Comparison of ENCODE assay signal across 11 mouse cellular contexts in the genomic region with DNA sequence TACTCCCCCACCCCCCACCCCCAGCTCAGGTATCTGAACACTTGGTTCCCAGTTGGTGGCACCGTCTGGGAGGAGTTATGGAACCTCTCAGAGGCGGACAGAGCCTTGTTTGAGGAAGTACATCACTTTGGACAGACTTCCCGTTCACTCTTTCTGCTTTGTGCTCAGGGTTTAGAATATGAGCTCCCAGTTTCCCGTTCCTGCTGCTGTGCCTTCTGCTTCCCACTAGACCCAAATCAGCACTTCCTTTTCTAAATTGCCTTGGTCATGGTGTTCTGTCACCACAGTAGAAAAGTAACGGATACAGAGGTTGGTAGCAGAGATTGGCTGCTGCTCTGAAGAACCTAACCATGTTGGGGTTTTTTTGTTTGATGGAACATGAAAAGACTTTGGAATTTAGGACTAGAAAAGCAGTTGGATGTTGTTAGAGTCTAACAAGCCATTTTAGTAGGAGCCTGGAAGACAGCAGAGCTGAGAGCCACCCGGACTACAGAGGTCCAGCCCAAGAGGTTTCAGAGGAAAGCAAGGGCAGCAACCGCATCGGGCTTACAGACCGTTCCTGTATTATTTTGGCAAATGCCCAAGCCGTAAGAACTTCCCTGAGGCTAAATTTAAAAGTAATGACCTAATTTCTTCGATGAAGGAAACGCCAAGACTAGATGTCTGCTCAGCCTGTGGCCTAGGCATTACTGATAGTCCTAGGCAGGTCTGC.
A peak's percentile ranks its signal among the peaks of the same experiment; 100 is the strongest.
DNase-seq lines count a peak whose midpoint lies in the region; ATAC-seq and TF ChIP-seq lines count a peak whose summit lies in the region.
"Had no signal": no experiment of that assay in that cellular context is flagged by ENCODE, and none has a peak within 500 bp of the region (broad histone marks: within the 10 kb centered on the region; RNA-seq: fewer than 3 reads in every experiment).

No protein-coding gene starts in this region.

- H3K27ac ChIP-seq in embryonic facial prominence, embryonic 13.5 days, result peak overlapping the region; percentile 34
- no peak overlapping the region for H3K27ac ChIP-seq in embryonic facial prominence, embryonic 10.5 days (replicated peaks)
- H3K27ac ChIP-seq in kidney, embryonic 15.5 days, result peak overlapping the region; percentile 45; the same call in 1 of the 2 replicates
- H3K27ac ChIP-seq in kidney, embryonic 16.5 days (ENCODE audit: low read length), result no peak overlapping the region
- H3K27ac ChIP-seq in stomach, embryonic 15.5 days, result peak overlapping the region; percentile 31; the same call in 1 of the 2 replicates
- no peak overlapping the region; the same call in 1 of the 2 replicates for H3K27ac ChIP-seq in stomach, postnatal 0 days (replicated peaks)
- peak overlapping the region; percentile 61 for H3K27ac ChIP-seq in stomach, embryonic 16.5 days (ENCODE audit: low read length)
- H3K27ac ChIP-seq: midbrain, embryonic 12.5 days had no signal

- TF ChIP-seq CTCF in stomach, postnatal 0 days (IDR thresholded peaks at IDR 0.05; ENCODE audit: low read depth), result no peak

- WGBS in embryonic facial prominence, embryonic 13.5 days, result 40% methylated on average over 12 of the region's 12 CpGs
- WGBS in embryonic facial prominence, embryonic 10.5 days, result 73% methylated on average over 12 of the region's 12 CpGs
- WGBS in kidney, embryonic 15.5 days, result 45% methylated on average over 12 of the region's 12 CpGs
- WGBS in kidney, embryonic 16.5 days, result 50% methylated on average over 12 of the region's 12 CpGs
- 57% methylated on average over 12 of the region's 12 CpGs for WGBS in stomach, embryonic 15.5 days
- 54% methylated on average over 12 of the region's 12 CpGs for WGBS in stomach, postnatal 0 days
- WGBS in stomach, embryonic 16.5 days, result 54% methylated on average over 12 of the region's 12 CpGs

- ATAC-seq in embryonic facial prominence, embryonic 13.5 days (ENCODE audit: insufficient number of reproducible peaks, insufficient read depth, low FRiP score, low TSS enrichment, low read depth), result no peak
- no peak for ATAC-seq in kidney, embryonic 15.5 days (replicated peaks; ENCODE audit: low FRiP score)
- no peak for ATAC-seq in kidney, embryonic 16.5 days (ENCODE audit: low FRiP score, low TSS enrichment)
- no peak for ATAC-seq in stomach, embryonic 15.5 days (ENCODE audit: insufficient read depth, low FRiP score, low read depth)
- ATAC-seq in stomach, postnatal 0 days (ENCODE audit: low FRiP score, low TSS enrichment), result no peak
- no peak for ATAC-seq in stomach, embryonic 16.5 days (ENCODE audit: insufficient read depth, low FRiP score)

- H3K9ac ChIP-seq in embryonic facial prominence, embryonic 13.5 days, result no peak overlapping the region
- H3K9ac ChIP-seq in kidney, embryonic 15.5 days, result no peak overlapping the region
- no peak overlapping the region for H3K9ac ChIP-seq in kidney, embryonic 16.5 days (replicated peaks; ENCODE audit: low read length)
- no peak overlapping the region for H3K9ac ChIP-seq in stomach, embryonic 15.5 days
- H3K9ac ChIP-seq in stomach, postnatal 0 days (ENCODE audit: low read length), result no peak overlapping the region
- H3K9ac ChIP-seq in stomach, embryonic 16.5 days (ENCODE audit: low read length), result no peak overlapping the region
- H3K9ac ChIP-seq: midbrain, embryonic 12.5 days had no signal

- H3K4me2 ChIP-seq in embryonic facial prominence, embryonic 13.5 days, result no peak overlapping the region
- H3K4me2 ChIP-seq in kidney, embryonic 15.5 days, result no peak overlapping the region
- no peak overlapping the region for H3K4me2 ChIP-seq in kidney, embryonic 16.5 days (replicated peaks; ENCODE audit: low read depth, low read length)
- no peak overlapping the region for H3K4me2 ChIP-seq in stomach, embryonic 15.5 days
- no peak overlapping the region for H3K4me2 ChIP-seq in stomach, postnatal 0 days (replicated peaks; ENCODE audit: low read depth)
- no peak overlapping the region for H3K4me2 ChIP-seq in stomach, embryonic 16.5 days (ENCODE audit: low read depth, low read length)
- H3K4me2 ChIP-seq: midbrain, embryonic 12.5 days had no signal

- H3K27me3 ChIP-seq in embryonic facial prominence, embryonic 13.5 days, result no peaks in the 10 kb centered on the region
- no peaks in the 10 kb centered on the region for H3K27me3 ChIP-seq in embryonic facial prominence, embryonic 10.5 days (replicated peaks; ENCODE audit: low read depth, poor library complexity, severe bottlenecking)
- H3K27me3 ChIP-seq in kidney, embryonic 15.5 days, result no peaks in the 10 kb centered on the region
- no peaks in the 10 kb centered on the region for H3K27me3 ChIP-seq in kidney, embryonic 16.5 days (ENCODE audit: insufficient read depth, low read length)
- H3K27me3 ChIP-seq in stomach, embryonic 15.5 days (replicated peaks), result no peaks in the 10 kb centered on the region
- H3K27me3 ChIP-seq in stomach, postnatal 0 days (ENCODE audit: control insufficient read depth, insufficient read depth, low read length), result no peaks in the 10 kb centered on the region
- H3K27me3 ChIP-seq in stomach, embryonic 16.5 days (ENCODE audit: control insufficient read depth, insufficient read depth, low read length), result no peaks in the 10 kb centered on the region
- H3K27me3 ChIP-seq: midbrain, embryonic 12.5 days had no signal

- no peaks in the 10 kb centered on the region for H3K36me3 ChIP-seq in embryonic facial prominence, embryonic 13.5 days
- no peaks in the 10 kb centered on the region for H3K36me3 ChIP-seq in embryonic facial prominence, embryonic 10.5 days (replicated peaks)
- H3K36me3 ChIP-seq in kidney, embryonic 15.5 days, result no peaks in the 10 kb centered on the region
- no peaks in the 10 kb centered on the region for H3K36me3 ChIP-seq in kidney, embryonic 16.5 days (ENCODE audit: insufficient read depth, low read length)
- H3K36me3 ChIP-seq in stomach, embryonic 15.5 days, result no peaks in the 10 kb centered on the region
- H3K36me3 ChIP-seq in stomach, postnatal 0 days (ENCODE audit: control insufficient read depth, insufficient read depth, low read length), result no peaks in the 10 kb centered on the region
- H3K36me3 ChIP-seq in stomach, embryonic 16.5 days (ENCODE audit: control insufficient read depth, insufficient read depth, low read length), result no peaks in the 10 kb centered on the region
- H3K36me3 ChIP-seq: midbrain, embryonic 12.5 days had no signal

- H3K9me3 ChIP-seq in embryonic facial prominence, embryonic 13.5 days, result no peaks in the 10 kb centered on the region
- no peaks in the 10 kb centered on the region for H3K9me3 ChIP-seq in embryonic facial prominence, embryonic 10.5 days
- no peaks in the 10 kb centered on the region for H3K9me3 ChIP-seq in kidney, embryonic 15.5 days (replicated peaks)
- H3K9me3 ChIP-seq in kidney, embryonic 16.5 days (ENCODE audit: low read length), result no peaks in the 10 kb centered on the region
- no peaks in the 10 kb centered on the region for H3K9me3 ChIP-seq in stomach, embryonic 15.5 days
- no peaks in the 10 kb centered on the region for H3K9me3 ChIP-seq in stomach, postnatal 0 days (ENCODE audit: control insufficient read depth, low read length)
- no peaks in the 10 kb centered on the region for H3K9me3 ChIP-seq in stomach, embryonic 16.5 days (replicated peaks; ENCODE audit: control insufficient read depth, low read length)
- H3K9me3 ChIP-seq: midbrain, embryonic 12.5 days had no signal

- H3K4me3 ChIP-seq in embryonic facial prominence, embryonic 13.5 days, result no peak overlapping the region
- no peak overlapping the region for H3K4me3 ChIP-seq in embryonic facial prominence, embryonic 10.5 days
- no peak overlapping the region for H3K4me3 ChIP-seq in kidney, embryonic 15.5 days (replicated peaks)
- H3K4me3 ChIP-seq in kidney, embryonic 16.5 days (ENCODE audit: low read length), result no peak overlapping the region
- no peak overlapping the region for H3K4me3 ChIP-seq in stomach, embryonic 15.5 days (replicated peaks)
- no peak overlapping the region for H3K4me3 ChIP-seq in stomach, postnatal 0 days (ENCODE audit: low read depth, low read length)
- no peak overlapping the region for H3K4me3 ChIP-seq in stomach, embryonic 16.5 days (replicated peaks; ENCODE audit: low read length)
- H3K4me3 ChIP-seq: midbrain, embryonic 12.5 days had no signal

- no peak for TF ChIP-seq EP300 in stomach, postnatal 0 days (optimal IDR thresholded peaks at IDR 0.05)

- peaks cover 16% of the 10 kb centered on the region for H3K4me1 ChIP-seq in embryonic facial prominence, embryonic 13.5 days
- peaks cover 36% of the 10 kb centered on the region for H3K4me1 ChIP-seq in embryonic facial prominence, embryonic 10.5 days
- H3K4me1 ChIP-seq in kidney, embryonic 15.5 days, result 0 out of 2 replicates have a peak, but pooled peaks cover 8% of the 10 kb centered on the region
- H3K4me1 ChIP-seq in kidney, embryonic 16.5 days (ENCODE audit: insufficient read depth, low read length), result peaks cover 8% of the 10 kb centered on the region; the same call in 1 of the 2 replicates
- 0 out of 2 replicates have a peak, but pooled peaks cover 3% of the 10 kb centered on the region for H3K4me1 ChIP-seq in stomach, embryonic 15.5 days
- H3K4me1 ChIP-seq in stomach, postnatal 0 days (replicated peaks; ENCODE audit: control insufficient read depth, insufficient read depth), result no peaks in the 10 kb centered on the region
- 0 out of 2 replicates have a peak, but pooled peaks cover 3% of the 10 kb centered on the region for H3K4me1 ChIP-seq in stomach, embryonic 16.5 days (ENCODE audit: control insufficient read depth, insufficient read depth, low read length)
- H3K4me1 ChIP-seq: midbrain, embryonic 12.5 days had no signal

- no peak for DNase-seq in embryonic facial prominence, embryonic 10.5 days (ENCODE audit: low spot score)
- no peak for DNase-seq in stomach, postnatal 0 days (ENCODE audit: low spot score)
- no peak for DNase-seq in spleen, adult 18-20 months
- DNase-seq: cerebellum, adult 18-20 months; gastrocnemius, postnatal 36 days had no signal

Comparison
In these comparisons a context has a peak if more than half of its experiments do, and no peak if none do; other contexts are left out.
1. H3K27ac ChIP-seq: peak in embryonic facial prominence, embryonic 13.5 days (single experiment), kidney, embryonic 15.5 days (single experiment), stomach, embryonic 15.5 days (single experiment) and stomach, embryonic 16.5 days (single experiment); none in embryonic facial prominence, embryonic 10.5 days (single experiment), kidney, embryonic 16.5 days (single experiment) and stomach, postnatal 0 days (single experiment).